ENCODE assay signal across 10 mouse cellular contexts in the genomic region with DNA sequence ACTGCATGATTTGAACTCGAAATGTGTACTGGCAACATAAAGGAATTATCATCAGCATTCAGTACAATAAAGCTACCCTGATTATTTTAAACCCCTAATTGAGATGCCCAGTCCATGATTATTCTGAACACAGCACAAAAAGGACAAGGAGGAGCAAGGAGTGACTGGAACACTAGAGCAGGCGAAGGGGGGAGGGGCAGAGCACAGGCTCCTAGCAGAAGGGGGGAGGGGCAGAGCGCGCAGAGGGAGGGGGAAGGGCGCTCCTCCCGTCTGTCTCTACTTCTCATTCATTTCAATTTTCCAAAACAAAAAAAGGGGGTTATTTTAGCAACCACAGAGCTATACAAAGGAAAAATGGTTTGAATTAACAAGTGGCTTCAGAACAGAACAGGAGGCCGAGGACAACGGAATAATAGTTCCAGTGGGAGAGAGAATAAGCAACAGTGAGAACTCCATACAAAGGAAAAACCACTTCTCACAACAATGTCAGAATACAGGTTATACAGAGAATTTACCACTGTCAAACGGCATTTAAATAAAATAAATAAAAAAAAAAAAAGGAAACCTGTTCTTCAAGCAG.
DNase-seq lines count a peak whose midpoint lies in the region; ATAC-seq lines count a peak whose summit lies in the region.
"Had no signal": no experiment of that assay in that cellular context is flagged by ENCODE, and none has a peak within 500 bp of the region (broad histone marks: within the 10 kb centered on the region; RNA-seq: fewer than 3 reads in every experiment).

No protein-coding gene starts in this region.

- no peak overlapping the region for H3K27ac ChIP-seq in forebrain, embryonic 11.5 days (ENCODE audit: low read depth, low read length)
- H3K27ac ChIP-seq in limb, embryonic 13.5 days = no peak overlapping the region

- peak overlapping the region; percentile 1; the same call in 1 of the 2 replicates for H3K4me2 ChIP-seq in forebrain, embryonic 11.5 days (ENCODE audit: low read depth, low read length, severe bottlenecking)
- 0 out of 2 replicates have a peak overlapping the region, but pooled peaks have one; percentile 14 for H3K4me2 ChIP-seq in limb, embryonic 13.5 days (replicated peaks)

- WGBS in forebrain, embryonic 11.5 days = 15% methylated on average over 9 of the region's 9 CpGs
- 23% methylated on average over 9 of the region's 9 CpGs for WGBS in limb, embryonic 13.5 days

- 0 out of 2 replicates have a peak, but pooled peaks cover 3% of the 10 kb centered on the region for H3K4me1 ChIP-seq in forebrain, embryonic 11.5 days (replicated peaks; ENCODE audit: control insufficient read depth, insufficient read depth, low read length)
- peaks cover 4% of the 10 kb centered on the region for H3K4me1 ChIP-seq in limb, embryonic 13.5 days

- no peaks in the 10 kb centered on the region for H3K36me3 ChIP-seq in forebrain, embryonic 11.5 days (ENCODE audit: control insufficient read depth, insufficient read depth, low read length)
- no peaks in the 10 kb centered on the region for H3K36me3 ChIP-seq in limb, embryonic 13.5 days

- no peaks in the 10 kb centered on the region for H3K9me3 ChIP-seq in forebrain, embryonic 11.5 days (ENCODE audit: control insufficient read depth, low read length)
- H3K9me3 ChIP-seq in limb, embryonic 13.5 days = no peaks in the 10 kb centered on the region

- no peak overlapping the region for H3K9ac ChIP-seq in forebrain, embryonic 11.5 days (ENCODE audit: low read length)
- no peak overlapping the region for H3K9ac ChIP-seq in limb, embryonic 13.5 days

- H3K27me3 ChIP-seq in forebrain, embryonic 11.5 days (ENCODE audit: control insufficient read depth, insufficient read depth, low read length) = no peaks in the 10 kb centered on the region
- no peaks in the 10 kb centered on the region for H3K27me3 ChIP-seq in limb, embryonic 13.5 days

- peak; percentile 76 for DNase-seq in right cerebral cortex, postnatal 4 days
- DNase-seq in right cerebral cortex, postnatal 36 days (ENCODE audit: low spot score in 2 of 2) = no peak
- DNase-seq in forebrain, embryonic 11.5 days (ENCODE audit: low spot score) = peak; percentile 87
- DNase-seq in ovary, postnatal 10 days (ENCODE audit: low spot score) = no peak
- no peak for DNase-seq in T-cell, adult 2 months (ENCODE audit: low spot score)
- no peak for DNase-seq in urinary bladder, postnatal 36 days (ENCODE audit: low spot score in 2 of 2)
- DNase-seq: cerebellum, adult 9-10 months; lung, postnatal 10 days had no signal

- ATAC-seq in forebrain, embryonic 11.5 days (replicated peaks; ENCODE audit: low FRiP score) = peak; percentile 91
- no peak for ATAC-seq in limb, embryonic 13.5 days (ENCODE audit: low FRiP score, low read depth)
- ATAC-seq: Patski had no signal

- no peak overlapping the region for H3K4me3 ChIP-seq in forebrain, embryonic 11.5 days (ENCODE audit: low read depth, low read length)
- H3K4me3 ChIP-seq in limb, embryonic 13.5 days = no peak overlapping the region

Comparison
In these comparisons a context has a peak if more than half of its experiments do, and no peak if none do; other contexts are left out.
1. DNase-seq: peak in right cerebral cortex, postnatal 4 days (single experiment) and forebrain, embryonic 11.5 days (single experiment); none in right cerebral cortex, postnatal 36 days (0 of 2), ovary, postnatal 10 days (single experiment), T-cell, adult 2 months (single experiment) and urinary bladder, postnatal 36 days (0 of 2).